Mouse (Mus musculus): ENCODE measurements around the gene Piwil1. TPM values are rescaled to one million over a fixed set of nuclear protein-coding genes. Genes with fewer than 3 reads are reported as not detected.

The Piwil1 gene
- polyA plus RNA-seq, 1 experiment from 2014 or later = not detected

DNA sequence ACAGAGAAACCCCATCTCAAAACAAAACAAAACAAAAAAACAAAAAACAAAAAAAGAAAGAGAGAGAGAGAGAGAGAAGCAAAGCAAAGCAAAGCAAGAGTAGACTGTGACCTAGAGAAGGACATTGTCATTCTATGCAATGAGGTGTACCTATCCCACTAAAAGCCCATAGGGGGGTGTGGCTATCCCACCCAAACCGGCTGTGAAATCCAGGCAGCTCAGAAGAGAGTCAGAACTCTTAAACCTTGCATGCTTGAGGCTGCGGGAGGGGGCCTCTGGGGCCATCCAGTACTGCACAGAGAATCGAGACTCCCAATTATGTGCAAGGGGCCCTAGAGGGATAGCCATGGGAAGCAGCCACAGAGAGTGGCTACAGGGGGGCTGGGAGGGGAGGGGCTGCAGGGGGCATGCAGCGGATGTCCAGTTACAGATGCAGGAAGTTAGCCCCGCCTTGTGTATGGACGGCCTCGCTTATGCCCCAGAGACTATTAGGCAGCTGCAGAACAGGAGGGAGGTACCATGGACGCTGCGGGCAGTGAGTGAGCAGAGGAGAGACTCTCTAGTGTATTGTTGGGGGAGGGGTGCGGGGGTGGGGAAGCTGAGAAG is 66.8 kb downstream of the Piwil1 start:
- Histone ChIP-seq H3K4me3 (replicated peaks) (no peak overlapping the region), H3K27ac (no peak overlapping the region), H3K9ac (no peak overlapping the region), H3K36me3 (no peaks in the 10 kb centered on the region), H3K4me2 (peak overlapping the region; percentile 30), H3K4me1 (no peaks in the 10 kb centered on the region), H3K9me3 (no peaks in the 10 kb centered on the region), H3K27me3 (replicated peaks) (no peaks in the 10 kb centered on the region)
- 10% methylated on average over 10 of the region's 10 CpGs for WGBS
- no peak for ATAC-seq (ENCODE audit: insufficient read depth, low FRiP score, low read depth)

DNA sequence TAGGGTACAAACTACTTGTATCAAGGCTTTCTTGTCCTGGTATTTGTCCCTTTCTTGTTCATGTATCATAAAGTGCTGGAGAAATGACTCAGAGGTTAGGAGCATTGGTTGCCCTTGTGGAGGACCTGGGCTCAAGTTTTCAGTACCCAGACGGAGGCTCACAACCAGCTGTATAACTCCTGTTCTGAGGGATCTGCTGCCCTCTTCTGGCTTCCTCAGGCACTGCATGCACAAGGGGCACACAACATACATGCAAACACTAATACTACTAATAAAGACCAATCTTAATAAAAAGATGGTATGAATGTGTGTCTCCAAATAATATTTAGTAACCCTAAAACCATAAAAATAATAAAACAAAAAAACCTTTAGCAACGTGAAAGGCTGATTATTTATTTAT is 74.1 kb downstream of the Piwil1 start:
- Histone ChIP-seq H3K36me3 (no peaks in the 10 kb centered on the region), H3K9me3 (no peaks in the 10 kb centered on the region), H3K4me2 (no peak overlapping the region), H3K27me3 (replicated peaks) (no peaks in the 10 kb centered on the region), H3K4me3 (replicated peaks) (no peak overlapping the region), H3K27ac (no peak overlapping the region), H3K4me1 (no peaks in the 10 kb centered on the region), H3K9ac (no peak overlapping the region)
- 67% methylated on average over 2 of the region's 2 CpGs for WGBS
- ATAC-seq (ENCODE audit: insufficient read depth, low FRiP score, low read depth) = no peak

DNA sequence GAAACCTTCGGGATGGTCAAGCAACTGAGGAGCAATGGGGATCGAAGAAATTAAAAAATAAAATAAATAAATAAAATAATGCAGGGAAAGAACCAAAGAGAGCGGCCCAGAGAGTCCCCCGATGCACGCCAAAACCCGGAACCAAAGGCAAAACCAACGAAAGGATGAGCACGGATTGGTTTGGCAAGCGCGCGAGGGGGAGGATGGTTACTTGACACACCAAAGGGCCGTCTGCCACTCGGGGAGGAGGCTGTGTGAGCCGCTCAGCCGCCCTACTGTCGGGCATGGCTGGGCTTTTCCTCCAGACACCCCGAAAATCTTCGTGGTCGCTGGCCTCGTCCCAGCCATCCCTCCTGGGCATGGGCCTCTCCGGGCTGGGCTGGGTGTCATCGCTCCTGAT is 79.3 kb downstream of the Piwil1 start:
- no peak overlapping the region for H3K27ac ChIP-seq
- H3K4me2 ChIP-seq = no peak overlapping the region
- ATAC-seq (ENCODE audit: insufficient read depth, low FRiP score, low read depth) = no peak
- no peaks in the 10 kb centered on the region for H3K27me3 ChIP-seq (replicated peaks)
- H3K36me3 ChIP-seq = no peaks in the 10 kb centered on the region
- H3K4me3 ChIP-seq (replicated peaks) = no peak overlapping the region
- no peaks in the 10 kb centered on the region for H3K4me1 ChIP-seq
- 69% methylated on average over 22 of the region's 22 CpGs for WGBS
- no peaks in the 10 kb centered on the region for H3K9me3 ChIP-seq
- H3K9ac ChIP-seq = no peak overlapping the region

DNA sequence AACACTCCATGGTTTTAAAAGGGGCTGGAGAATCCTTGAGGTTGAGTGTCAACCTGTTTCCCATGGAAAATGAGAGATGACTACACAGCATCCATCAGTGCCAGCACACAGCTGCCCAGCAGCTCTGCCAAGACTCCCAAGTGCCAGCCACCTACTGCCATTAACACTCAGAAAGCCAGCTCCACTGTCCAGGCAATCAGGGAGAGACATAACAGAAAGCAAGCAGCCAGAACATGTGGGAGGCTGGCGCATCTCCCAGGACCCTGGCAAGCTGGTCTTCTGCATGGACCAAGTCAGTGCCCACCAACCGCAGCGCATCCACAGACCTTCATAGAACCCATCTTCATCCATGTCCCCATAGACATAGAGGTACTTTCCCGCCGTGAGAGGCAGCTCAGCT is 98.3 kb downstream of the Piwil1 start:
- Histone ChIP-seq H3K9me3 (no peaks in the 10 kb centered on the region), H3K9ac (no peak overlapping the region), H3K4me1 (no peaks in the 10 kb centered on the region), H3K27ac (no peak overlapping the region), H3K36me3 (no peaks in the 10 kb centered on the region), H3K27me3 (replicated peaks) (no peaks in the 10 kb centered on the region), H3K4me2 (no peak overlapping the region), H3K4me3 (replicated peaks) (no peak overlapping the region)
- 90% methylated on average over 5 of the region's 5 CpGs for WGBS
- no peak for ATAC-seq (ENCODE audit: insufficient read depth, low FRiP score, low read depth)

Other genes with a start within 250 kb of the Piwil1 start
- gene Fzd10, start 101.7 kb upstream of the Piwil1 start, polyA plus RNA-seq (2015; fragmentation: Nextera tagmentation; extraction: Ambion mirVana) = 0.95 and 1.8 TPM in 2 replicates